Mouse (Mus musculus) limb, embryonic 12.5 days (tissue): ENCODE results near the gene Ankrd36. TPM values are rescaled to one million over a fixed set of nuclear protein-coding genes. Genes with fewer than 3 reads are reported as not detected.
A peak's percentile ranks its signal among the peaks of the same experiment; 100 is the strongest.
"Not testable (repeated sequence)": the region's sequence is repeated elsewhere in the genome, so short reads cannot be mapped to it uniquely, and the experiment has no call there.

ENCODE experiments used
- ATAC-seq: fragments of 200-750 bp; cut with Nextera tagmentation; 2 replicates; pipeline ENCODE4 v1.8.0; 2017; ENCODE audit warnings: low read depth, moderate TSS enrichment; ENCODE audit not compliant: insufficient number of reproducible peaks, insufficient read depth, low FRiP score, low TSS enrichment
- H3K27ac ChIP-seq: fragments of 300-500 bp; sonication (generic); 2 replicates; pipeline ENCODE4 v1.5.1; 2016; ENCODE audit warnings: mild to moderate bottlenecking, moderate library complexity
- H3K27me3 ChIP-seq: fragments of 300-500 bp; sonication (generic); 2 replicates; pipeline ENCODE4 v1.6.1; 2016; ENCODE audit warnings: mild to moderate bottlenecking, moderate library complexity
- H3K36me3 ChIP-seq: fragments of 300-500 bp; sonication (generic); 2 replicates; pipeline ENCODE4 v1.6.1; 2016; ENCODE audit warnings: mild to moderate bottlenecking, moderate library complexity
- H3K4me1 ChIP-seq: fragments of 300-500 bp; sonication (generic); replicated peaks from 2 replicates; pipeline ENCODE4 v1.6.1; 2016
- H3K4me2 ChIP-seq: fragments of 300-500 bp; sonication (generic); 2 replicates; pipeline ENCODE4 v1.6.1; 2016; ENCODE audit warnings: mild to moderate bottlenecking, moderate library complexity
- H3K4me3 ChIP-seq: fragments of 300-500 bp; sonication (generic); replicated peaks from 2 replicates; pipeline ENCODE4 v1.5.1; 2016; ENCODE audit warnings: mild to moderate bottlenecking
- H3K9ac ChIP-seq: fragments of 300-500 bp; sonication (generic); replicated peaks from 2 replicates; pipeline ENCODE4 v1.6.1; 2016; ENCODE audit warnings: mild to moderate bottlenecking, moderate library complexity
- H3K9me3 ChIP-seq: fragments of 300-500 bp; sonication (generic); 2 replicates; pipeline ENCODE4 v1.6.1; 2016; ENCODE audit warnings: mild to moderate bottlenecking, moderate library complexity
- whole genome bisulfite sequencing: fragments of 180-500 bp; shearing (Covaris S2); methylation state at CpG from one replicate; pipeline ENCODE4 v1.1.7; 2016; 5-methylcytosine and 5-hydroxymethylcytosine counted together
- polyA plus RNA-seq: library from polyadenylated mRNA; unstranded; fragments of >200 nt; fragmentation: Nextera tagmentation; extraction: Ambion mirVana; gene quantifications from 2 replicates; pipeline ENCODE4 v1.2.1, GENCODE M21; 2016

The Ankrd36 gene
- polyA plus RNA-seq, 1 experiment from 2014 or later = not detected

DNA sequence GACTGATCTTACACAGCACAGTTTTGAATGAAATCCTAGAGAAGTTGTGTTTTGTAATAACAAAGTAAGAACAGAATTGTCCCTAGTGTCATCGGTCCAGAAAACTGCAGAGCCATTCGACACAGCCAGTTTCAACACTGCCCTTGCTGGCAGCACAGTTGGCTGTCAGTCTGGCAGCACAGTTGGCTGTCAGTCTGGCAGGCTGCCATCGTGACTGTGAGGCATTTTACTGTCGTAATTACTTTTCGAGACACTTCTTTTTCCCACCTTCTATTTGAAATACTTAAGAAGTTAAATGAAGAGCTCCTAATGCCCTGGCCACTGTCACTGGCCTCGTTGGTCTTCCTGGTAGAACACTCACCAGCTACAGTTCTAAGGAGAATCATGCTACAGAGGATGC is 22.9 kb downstream of the Ankrd36 start:
- no peaks in the 10 kb centered on the region for H3K36me3 ChIP-seq
- H3K4me1 ChIP-seq = no peaks in the 10 kb centered on the region
- WGBS = 73% methylated on average over 6 of the region's 6 CpGs
- no peak overlapping the region for H3K4me2 ChIP-seq
- H3K27me3 ChIP-seq = no peaks in the 10 kb centered on the region
- H3K4me3 ChIP-seq = no peak overlapping the region
- no peaks in the 10 kb centered on the region for H3K9me3 ChIP-seq
- no peak overlapping the region for H3K9ac ChIP-seq
- no peak for ATAC-seq
- no peak overlapping the region for H3K27ac ChIP-seq

DNA sequence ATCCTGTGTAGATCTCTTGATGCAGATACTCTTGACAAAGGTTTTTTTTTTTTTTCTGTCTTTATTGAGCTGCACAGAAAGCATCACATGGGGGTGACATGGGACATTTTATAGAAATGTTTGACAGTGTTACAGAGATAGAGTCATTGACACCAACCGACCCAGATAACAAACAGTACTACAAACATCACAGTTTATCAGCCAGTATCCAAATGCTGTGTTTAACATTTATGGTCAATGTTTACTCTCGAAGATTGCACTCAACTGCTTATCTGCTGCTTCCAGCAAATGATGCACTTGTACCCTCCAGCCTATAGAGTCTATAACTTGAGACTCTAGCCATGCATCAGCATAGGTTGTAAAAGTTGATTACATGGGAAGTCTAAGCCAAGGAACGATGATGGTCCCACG is 25.9 kb downstream of the Ankrd36 start:
- Histone ChIP-seq H3K4me3 (no peak overlapping the region), H3K9me3 (no peaks in the 10 kb centered on the region), H3K27me3 (no peaks in the 10 kb centered on the region), H3K4me1 (no peaks in the 10 kb centered on the region), H3K27ac (no peak overlapping the region), H3K36me3 (no peaks in the 10 kb centered on the region), H3K9ac (no peak overlapping the region), H3K4me2 (no peak overlapping the region)
- 77% methylated on average over 4 of the region's 4 CpGs for WGBS
- ATAC-seq = no peak

DNA sequence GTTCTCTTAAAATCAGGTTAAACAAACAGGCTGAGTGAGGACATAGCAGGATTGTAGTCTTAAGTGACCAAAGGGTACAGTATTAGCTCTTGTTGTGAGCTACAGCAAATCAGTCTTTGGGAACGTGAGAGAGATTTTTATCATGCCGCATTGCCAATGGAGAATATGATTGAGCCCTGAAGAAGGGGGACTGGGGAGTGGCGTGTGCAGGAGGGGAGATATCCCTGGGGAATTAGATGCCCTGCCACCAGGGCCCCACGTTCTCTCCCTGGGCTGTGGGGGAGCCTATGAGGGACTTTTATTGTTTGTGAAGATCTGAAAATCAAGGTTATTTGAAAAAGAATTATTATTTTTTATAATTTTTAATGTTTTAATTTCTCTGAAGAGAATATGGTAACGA is 26.3 kb downstream of the Ankrd36 start:
- no peaks in the 10 kb centered on the region for H3K36me3 ChIP-seq
- H3K9me3 ChIP-seq = no peaks in the 10 kb centered on the region
- H3K4me1 ChIP-seq = no peaks in the 10 kb centered on the region
- no peaks in the 10 kb centered on the region for H3K27me3 ChIP-seq
- H3K9ac ChIP-seq = no peak overlapping the region
- no peak overlapping the region for H3K4me3 ChIP-seq
- no peak for ATAC-seq
- H3K27ac ChIP-seq = no peak overlapping the region
- WGBS = 84% methylated on average over 5 of the region's 5 CpGs
- H3K4me2 ChIP-seq = no peak overlapping the region

DNA sequence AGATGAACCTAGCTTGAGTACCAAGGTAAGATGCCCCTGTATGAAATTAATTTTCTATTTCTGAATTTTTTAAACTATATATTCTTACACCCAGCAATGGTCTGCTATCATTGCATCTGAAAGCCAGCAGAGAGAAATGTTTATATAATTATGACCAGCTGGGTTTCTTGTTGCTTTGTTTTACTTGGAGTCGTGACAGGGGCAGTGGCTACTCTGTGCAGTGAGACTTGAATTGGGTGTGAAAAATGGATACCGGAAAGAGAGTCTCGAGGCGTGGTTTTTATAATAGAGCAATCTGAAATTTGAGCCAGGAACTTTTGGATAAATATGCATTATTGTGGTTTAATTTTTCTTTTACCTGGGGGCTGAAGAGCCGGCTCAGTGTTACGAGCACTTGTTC is 27.3 kb downstream of the Ankrd36 start:
- no peaks in the 10 kb centered on the region for H3K36me3 ChIP-seq
- no peak for ATAC-seq
- WGBS = 67% methylated on average over 6 of the region's 6 CpGs
- H3K4me3 ChIP-seq = no peak overlapping the region
- H3K9me3 ChIP-seq = no peaks in the 10 kb centered on the region
- H3K9ac ChIP-seq = no peak overlapping the region
- no peaks in the 10 kb centered on the region for H3K27me3 ChIP-seq
- H3K27ac ChIP-seq = no peak overlapping the region
- no peak overlapping the region for H3K4me2 ChIP-seq
- no peaks in the 10 kb centered on the region for H3K4me1 ChIP-seq

DNA sequence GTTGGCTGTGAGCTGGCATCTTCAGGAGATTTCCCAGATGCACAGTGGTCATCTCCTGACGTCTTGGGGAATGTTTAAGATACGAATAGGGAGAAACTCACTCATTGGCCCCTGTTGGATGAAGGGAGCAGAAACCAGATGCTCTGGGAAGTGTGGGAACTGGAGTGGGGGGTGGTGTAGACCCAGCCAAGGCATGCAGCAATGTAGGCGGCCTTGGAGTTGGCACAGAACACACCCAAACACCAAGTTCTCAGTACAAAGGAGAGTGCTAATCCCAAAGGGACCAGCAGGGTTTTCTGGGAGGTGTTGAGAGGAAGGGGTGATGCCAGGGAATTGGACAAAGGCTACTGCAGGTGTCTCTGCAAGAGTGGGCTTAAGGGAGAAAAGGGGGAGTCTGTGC is 35.9 kb downstream of the Ankrd36 start:
- ATAC-seq = no peak

DNA sequence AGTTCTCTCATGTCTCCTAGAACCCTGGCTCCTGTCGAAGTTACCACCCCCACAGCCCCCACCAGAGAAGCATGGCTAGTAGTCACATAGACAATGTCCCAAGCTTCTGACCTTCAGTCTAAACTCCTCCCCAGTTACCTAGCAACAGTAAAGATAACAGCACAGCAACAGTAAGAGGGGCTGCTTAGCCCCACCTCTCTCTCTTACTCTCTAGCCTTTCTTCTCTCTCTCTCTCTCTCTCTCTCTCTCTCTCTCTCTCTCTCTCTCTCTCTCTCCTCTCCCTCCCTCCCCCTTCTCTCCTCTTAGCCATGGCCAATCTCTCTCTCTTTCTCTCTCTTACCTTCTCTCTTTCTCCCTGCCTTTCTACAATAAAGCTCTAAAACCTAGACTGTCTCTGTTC is 42.4 kb downstream of the Ankrd36 start:
- not testable (repeated sequence) for H3K4me1 ChIP-seq, H3K27me3 ChIP-seq

More for the DNA sequence above, 35.9 kb downstream of the Ankrd36 start:
- no peak overlapping the region for H3K9ac ChIP-seq
- WGBS = 76% methylated on average over 3 of the region's 3 CpGs
- H3K36me3 ChIP-seq = no peaks in the 10 kb centered on the region
- no peak overlapping the region for H3K4me3 ChIP-seq
- H3K4me2 ChIP-seq = no peak overlapping the region
- H3K27ac ChIP-seq = no peak overlapping the region
- H3K9me3 ChIP-seq = no peaks in the 10 kb centered on the region
- no peaks in the 10 kb centered on the region for H3K4me1 ChIP-seq
- H3K27me3 ChIP-seq = no peaks in the 10 kb centered on the region

DNA sequence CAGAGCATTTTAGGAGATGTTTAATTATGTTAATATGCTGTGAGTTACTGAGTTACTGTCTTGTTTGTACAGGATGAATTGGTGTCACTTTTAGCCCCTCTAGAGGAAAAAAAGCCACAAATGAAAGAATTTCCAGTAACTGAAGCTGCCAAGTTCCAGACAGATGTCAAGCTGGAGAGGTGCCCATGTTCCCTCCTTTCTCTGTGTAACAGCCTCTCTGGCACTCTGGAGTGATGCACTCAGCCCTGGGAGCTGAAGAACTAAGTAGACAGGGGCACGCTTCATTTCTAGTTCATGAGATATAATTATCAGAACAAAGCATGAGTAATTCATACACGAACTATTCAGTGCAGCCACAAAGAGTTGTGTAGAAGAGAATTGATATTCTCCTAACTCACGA is 45.0 kb downstream of the Ankrd36 start:
- H3K9ac ChIP-seq = no peak overlapping the region
- no peak for ATAC-seq
- no peak overlapping the region for H3K27ac ChIP-seq
- no peak overlapping the region for H3K4me3 ChIP-seq
- 0 out of 2 replicates have a peak, but pooled peaks cover 5% of the 10 kb centered on the region for H3K9me3 ChIP-seq
- no peak overlapping the region for H3K4me2 ChIP-seq
- H3K4me1 ChIP-seq = no peaks in the 10 kb centered on the region
- no peaks in the 10 kb centered on the region for H3K36me3 ChIP-seq
- H3K27me3 ChIP-seq = no peaks in the 10 kb centered on the region
- WGBS = 79% methylated on average over 3 of the region's 3 CpGs

More for the DNA sequence above, 42.4 kb downstream of the Ankrd36 start:
- H3K4me3 ChIP-seq, H3K9ac ChIP-seq, ATAC-seq, H3K4me2 ChIP-seq, H3K9me3 ChIP-seq, H3K36me3 ChIP-seq, H3K27ac ChIP-seq: not testable (repeated sequence)
- 86% methylated on average over 1 of the region's 1 CpGs for WGBS

DNA sequence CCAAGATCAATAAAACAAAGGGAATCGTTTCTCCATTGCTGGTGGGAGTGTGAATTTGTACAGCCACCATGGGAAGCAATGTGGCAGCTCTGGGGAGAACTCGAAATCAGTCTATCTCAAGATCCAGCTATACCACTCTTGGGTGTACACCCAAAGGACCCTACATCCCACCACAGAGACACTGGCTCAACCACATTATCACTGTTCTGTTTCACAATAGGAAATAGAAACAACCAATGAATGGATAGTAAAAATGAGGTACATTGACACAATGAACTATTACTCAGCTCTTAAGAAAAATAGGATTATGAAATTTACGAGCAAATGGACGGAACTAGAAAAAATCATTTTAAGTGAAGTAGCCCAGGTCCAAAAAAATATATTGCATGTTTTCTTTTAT is 55.6 kb downstream of the Ankrd36 start:
- no peaks in the 10 kb centered on the region for H3K4me1 ChIP-seq
- H3K27me3 ChIP-seq = no peaks in the 10 kb centered on the region
- no peak overlapping the region for H3K27ac ChIP-seq
- no peak for ATAC-seq
- WGBS = 85% methylated on average over 4 of the region's 4 CpGs
- H3K9me3 ChIP-seq = no peaks in the 10 kb centered on the region
- H3K9ac ChIP-seq = no peak overlapping the region
- H3K4me2 ChIP-seq = no peak overlapping the region
- no peak overlapping the region for H3K4me3 ChIP-seq
- no peaks in the 10 kb centered on the region for H3K36me3 ChIP-seq

DNA sequence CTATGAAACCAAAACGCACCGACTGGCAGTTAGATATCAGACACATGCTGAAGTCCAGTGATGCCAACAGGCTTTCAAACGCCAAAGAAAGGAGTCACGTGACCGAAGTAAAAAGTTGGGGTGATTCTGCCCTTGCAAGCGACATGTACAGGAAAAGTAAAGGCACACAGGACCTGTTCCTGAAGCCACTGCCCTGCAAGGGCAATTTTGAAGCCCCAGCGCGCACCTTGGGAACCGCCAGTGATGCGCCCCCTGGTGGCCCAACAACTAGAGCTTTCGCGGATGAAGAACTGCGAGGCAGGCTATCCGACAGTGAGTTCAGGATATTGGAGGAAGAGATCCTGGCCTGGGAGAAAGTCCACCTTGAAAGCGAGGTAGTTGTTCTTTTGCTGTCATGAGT is 59.5 kb downstream of the Ankrd36 start:
- no peak overlapping the region for H3K4me3 ChIP-seq
- 23% methylated on average over 15 of the region's 15 CpGs for WGBS
- H3K27me3 ChIP-seq = no peaks in the 10 kb centered on the region
- no peak overlapping the region for H3K4me2 ChIP-seq
- H3K27ac ChIP-seq = no peak overlapping the region
- H3K4me1 ChIP-seq = no peaks in the 10 kb centered on the region
- no peaks in the 10 kb centered on the region for H3K36me3 ChIP-seq
- no peak overlapping the region for H3K9ac ChIP-seq
- ATAC-seq = no peak
- H3K9me3 ChIP-seq = no peaks in the 10 kb centered on the region

DNA sequence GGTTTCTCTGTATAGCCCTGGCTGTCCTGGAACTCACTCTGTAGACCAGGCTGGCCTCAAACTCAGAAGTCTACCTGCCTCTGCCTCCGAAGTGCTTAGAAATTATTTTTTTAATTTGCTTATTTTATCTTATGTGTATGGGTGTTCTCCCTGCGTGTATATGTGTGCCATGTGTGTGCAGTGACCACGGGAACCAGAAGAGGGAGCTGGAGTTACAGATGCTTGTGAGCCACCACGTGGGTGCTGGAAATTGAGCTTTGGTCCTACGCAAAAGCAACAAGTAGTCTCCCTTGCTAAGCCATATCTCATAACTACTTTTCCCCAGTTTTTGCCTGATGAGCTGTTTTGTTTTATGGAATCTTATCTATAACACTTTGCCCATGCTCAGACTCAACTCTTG is 73.6 kb downstream of the Ankrd36 start:
- WGBS = 83% methylated on average over 5 of the region's 5 CpGs
- Histone ChIP-seq H3K27me3 (no peaks in the 10 kb centered on the region), H3K4me2 (no peak overlapping the region), H3K9ac (no peak overlapping the region), H3K4me1 (no peaks in the 10 kb centered on the region; the same call in 1 of the 2 replicates), H3K9me3 (no peaks in the 10 kb centered on the region), H3K27ac (no peak overlapping the region), H3K4me3 (no peak overlapping the region), H3K36me3 (no peaks in the 10 kb centered on the region)
- ATAC-seq = no peak

DNA sequence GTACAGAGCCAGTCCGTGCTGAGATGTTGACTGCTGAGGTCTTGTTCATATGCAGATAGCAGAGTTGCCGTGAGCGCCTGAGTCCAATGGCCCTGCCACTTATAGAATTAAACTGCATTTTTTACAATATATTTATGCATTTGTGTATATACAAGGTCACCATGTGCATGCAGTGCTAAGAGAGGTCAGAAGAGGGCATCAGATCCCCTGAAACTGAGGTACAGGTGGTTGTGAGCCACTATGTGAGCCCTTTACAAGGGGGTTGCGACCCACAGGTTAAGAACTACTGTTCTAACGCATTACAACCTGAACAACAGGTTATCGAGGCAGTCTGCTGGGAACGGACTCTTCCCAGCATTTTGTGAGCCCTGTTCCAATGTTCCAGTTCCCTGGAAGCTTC is 80.8 kb downstream of the Ankrd36 start:
- 63% methylated on average over 7 of the region's 7 CpGs for WGBS
- Histone ChIP-seq H3K36me3 (no peaks in the 10 kb centered on the region), H3K4me1 (no peaks in the 10 kb centered on the region; the same call in 1 of the 2 replicates), H3K9me3 (no peaks in the 10 kb centered on the region), H3K9ac (no peak overlapping the region), H3K27ac (no peak overlapping the region), H3K4me3 (no peak overlapping the region), H3K4me2 (no peak overlapping the region), H3K27me3 (no peaks in the 10 kb centered on the region)
- no peak for ATAC-seq

DNA sequence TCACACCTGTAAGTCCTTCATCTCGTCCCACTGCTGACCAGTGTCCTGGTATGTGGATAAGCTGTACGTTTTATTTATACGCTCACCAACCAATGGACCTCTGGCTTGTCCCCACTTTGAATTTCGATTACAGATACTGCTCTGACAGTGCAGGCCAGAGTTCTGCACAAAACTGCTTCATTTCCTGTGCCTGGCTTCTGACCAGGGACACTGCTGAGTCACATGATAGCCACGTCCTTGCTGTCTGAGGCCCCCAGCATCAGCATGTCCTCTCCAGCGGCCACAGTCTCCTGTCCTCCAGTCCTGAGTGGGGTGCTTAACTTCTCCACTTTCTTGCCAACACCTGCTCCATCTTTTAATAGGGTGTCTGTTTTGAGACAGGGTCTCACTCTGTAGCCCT is 113.1 kb downstream of the Ankrd36 start:
- H3K27me3 ChIP-seq = no peaks in the 10 kb centered on the region
- peaks cover 7% of the 10 kb centered on the region for H3K4me1 ChIP-seq
- no peaks in the 10 kb centered on the region for H3K9me3 ChIP-seq
- H3K9ac ChIP-seq = no peak overlapping the region
- ATAC-seq = no peak
- 64% methylated on average over 6 of the region's 6 CpGs for WGBS
- H3K4me3 ChIP-seq = no peak overlapping the region
- H3K36me3 ChIP-seq = no peaks in the 10 kb centered on the region
- 0 out of 2 replicates have a peak overlapping the region, but pooled peaks have one; percentile 2 for H3K27ac ChIP-seq
- no peak overlapping the region for H3K4me2 ChIP-seq
